Mouse (Mus musculus): ENCODE data around the gene Zfyve27. TPM values are rescaled to one million over a fixed set of nuclear protein-coding genes. Genes with fewer than 3 reads are reported as not detected.

Zfyve27 gene
- polyA plus RNA-seq (2014; fragmentation: Nextera tagmentation; extraction: Ambion mirVana): 17.5 TPM in 2 replicates

GRCm38 (mm10) chr19:42163764-42164163, at the start of gene Zfyve27:
Gene Zfyve27 (plus strand): TSS chr19:42163951.
- Histone ChIP-seq H3K27me3 (replicated peaks; ENCODE audit: control insufficient read depth, insufficient read depth, low read length) (peaks cover 4% of the 10 kb centered on the region; the same call in 1 of the 2 replicates), H3K9me3 (ENCODE audit: control insufficient read depth, low read length) (no peaks in the 10 kb centered on the region), H3K4me2 (ENCODE audit: low read length) (no peak within 1 kb of the TSS), H3K27ac (ENCODE audit: low read depth) (no peak within 1 kb of the TSS), H3K4me1 (replicated peaks; ENCODE audit: control insufficient read depth, insufficient read depth, low read length) (no peaks in the 10 kb centered on the region; the same call in none of the 2 replicates), H3K36me3 (ENCODE audit: control insufficient read depth, insufficient read depth, low read length) (no peaks in the 10 kb centered on the region), H3K9ac (ENCODE audit: low read length) (no peak within 1 kb of the TSS), H3K4me3 (ENCODE audit: low read depth, low read length) (no peak within 1 kb of the TSS)
- no peak for DNase-seq (ENCODE audit: low spot score)
- WGBS: 40% methylated on average over 5 of the region's 5 CpGs
- no peak for ATAC-seq (replicated peaks; ENCODE audit: low FRiP score, low TSS enrichment, low read depth)

- H3K4me2 ChIP-seq (ENCODE audit: low read length): no peak overlapping the region
- no peaks in the 10 kb centered on the region for H3K4me1 ChIP-seq (replicated peaks; ENCODE audit: control insufficient read depth, insufficient read depth, low read length)
- no peak overlapping the region for H3K4me3 ChIP-seq (ENCODE audit: low read depth, low read length)
- peaks cover 69% of the 10 kb centered on the region for H3K36me3 ChIP-seq (ENCODE audit: control insufficient read depth, insufficient read depth, low read length)
- no peaks in the 10 kb centered on the region for H3K27me3 ChIP-seq (replicated peaks; ENCODE audit: control insufficient read depth, insufficient read depth, low read length)
- no peak overlapping the region for H3K27ac ChIP-seq (ENCODE audit: low read depth)
- no peak overlapping the region for H3K9ac ChIP-seq (ENCODE audit: low read length)
- no peaks in the 10 kb centered on the region for H3K9me3 ChIP-seq (ENCODE audit: control insufficient read depth, low read length)
- 77% methylated on average over 4 of the region's 4 CpGs for WGBS
- DNase-seq (ENCODE audit: low spot score) (no peak), ATAC-seq (replicated peaks; ENCODE audit: low FRiP score, low TSS enrichment, low read depth) (no peak)
Measured at GRCm38 (mm10) chr19:42115783-42116335, 47.9 kb upstream of the Zfyve27 start.

GRCm38 (mm10) chr19:42118142-42118541, 45.6 kb upstream of the Zfyve27 start:
- Histone ChIP-seq H3K27ac (ENCODE audit: low read depth) (no peak overlapping the region), H3K36me3 (ENCODE audit: control insufficient read depth, insufficient read depth, low read length) (peaks cover 86% of the 10 kb centered on the region), H3K4me3 (ENCODE audit: low read depth, low read length) (no peak overlapping the region), H3K27me3 (replicated peaks; ENCODE audit: control insufficient read depth, insufficient read depth, low read length) (no peaks in the 10 kb centered on the region), H3K4me2 (ENCODE audit: low read length) (no peak overlapping the region), H3K9me3 (ENCODE audit: control insufficient read depth, low read length) (no peaks in the 10 kb centered on the region), H3K9ac (ENCODE audit: low read length) (no peak overlapping the region), H3K4me1 (replicated peaks; ENCODE audit: control insufficient read depth, insufficient read depth, low read length) (no peaks in the 10 kb centered on the region)
- WGBS: 94% methylated on average over 9 of the region's 9 CpGs
- ATAC-seq (replicated peaks; ENCODE audit: low FRiP score, low TSS enrichment, low read depth) (no peak), DNase-seq (ENCODE audit: low spot score) (no peak)

- Histone ChIP-seq H3K27me3 (replicated peaks; ENCODE audit: control insufficient read depth, insufficient read depth, low read length) (no peaks in the 10 kb centered on the region), H3K36me3 (ENCODE audit: control insufficient read depth, insufficient read depth, low read length) (peaks cover 88% of the 10 kb centered on the region), H3K4me1 (replicated peaks; ENCODE audit: control insufficient read depth, insufficient read depth, low read length) (no peaks in the 10 kb centered on the region), H3K4me3 (ENCODE audit: low read depth, low read length) (no peak overlapping the region), H3K9ac (ENCODE audit: low read length) (no peak overlapping the region), H3K4me2 (ENCODE audit: low read length) (no peak overlapping the region), H3K9me3 (ENCODE audit: control insufficient read depth, low read length) (no peaks in the 10 kb centered on the region), H3K27ac (ENCODE audit: low read depth) (no peak overlapping the region)
- DNase-seq (ENCODE audit: low spot score): no peak
- ATAC-seq (replicated peaks; ENCODE audit: low FRiP score, low TSS enrichment, low read depth): no peak
- 83% methylated on average over 5 of the region's 5 CpGs for WGBS
Measured at GRCm38 (mm10) chr19:42118596-42118995, 45.2 kb upstream of the Zfyve27 start.

GRCm38 (mm10) chr19:42120451-42120850, 43.3 kb upstream of the Zfyve27 start:
- Histone ChIP-seq H3K9ac (ENCODE audit: low read length) (no peak overlapping the region), H3K27me3 (replicated peaks; ENCODE audit: control insufficient read depth, insufficient read depth, low read length) (no peaks in the 10 kb centered on the region), H3K9me3 (ENCODE audit: control insufficient read depth, low read length) (no peaks in the 10 kb centered on the region), H3K27ac (ENCODE audit: low read depth) (no peak overlapping the region), H3K4me3 (ENCODE audit: low read depth, low read length) (no peak overlapping the region), H3K4me2 (ENCODE audit: low read length) (no peak overlapping the region), H3K36me3 (ENCODE audit: control insufficient read depth, insufficient read depth, low read length) (peaks cover 85% of the 10 kb centered on the region), H3K4me1 (replicated peaks; ENCODE audit: control insufficient read depth, insufficient read depth, low read length) (no peaks in the 10 kb centered on the region)
- DNase-seq (ENCODE audit: low spot score) (no peak), ATAC-seq (replicated peaks; ENCODE audit: low FRiP score, low TSS enrichment, low read depth) (no peak)
- WGBS: 92% methylated on average over 8 of the region's 8 CpGs

GRCm38 (mm10) chr19:42124684-42125083, 39.1 kb upstream of the Zfyve27 start:
- H3K9ac ChIP-seq (ENCODE audit: low read length): no peak overlapping the region
- H3K27me3 ChIP-seq (replicated peaks; ENCODE audit: control insufficient read depth, insufficient read depth, low read length): no peaks in the 10 kb centered on the region
- no peaks in the 10 kb centered on the region for H3K9me3 ChIP-seq (ENCODE audit: control insufficient read depth, low read length)
- peaks cover 54% of the 10 kb centered on the region for H3K36me3 ChIP-seq (ENCODE audit: control insufficient read depth, insufficient read depth, low read length)
- no peak overlapping the region for H3K27ac ChIP-seq (ENCODE audit: low read depth)
- ATAC-seq (replicated peaks; ENCODE audit: low FRiP score, low TSS enrichment, low read depth) (no peak), DNase-seq (ENCODE audit: low spot score) (no peak)
- no peak overlapping the region for H3K4me2 ChIP-seq (ENCODE audit: low read length)
- H3K4me1 ChIP-seq (replicated peaks; ENCODE audit: control insufficient read depth, insufficient read depth, low read length): peaks cover 11% of the 10 kb centered on the region
- 91% methylated on average over 13 of the region's 13 CpGs for WGBS
- H3K4me3 ChIP-seq (ENCODE audit: low read depth, low read length): no peak overlapping the region

- 84% methylated on average over 11 of the region's 11 CpGs for WGBS
- H3K36me3 ChIP-seq (ENCODE audit: control insufficient read depth, insufficient read depth, low read length): peaks cover 44% of the 10 kb centered on the region
Measured at GRCm38 (mm10) chr19:42125501-42126218, 38.1 kb upstream of the Zfyve27 start.

GRCm38 (mm10) chr19:42126219-42126605, 37.5 kb upstream of the Zfyve27 start:
- no peak for DNase-seq (ENCODE audit: low spot score)
- Histone ChIP-seq H3K9ac (ENCODE audit: low read length) (no peak overlapping the region), H3K4me2 (ENCODE audit: low read length) (no peak overlapping the region), H3K9me3 (ENCODE audit: control insufficient read depth, low read length) (no peaks in the 10 kb centered on the region), H3K4me3 (ENCODE audit: low read depth, low read length) (no peak overlapping the region), H3K27ac (ENCODE audit: low read depth) (no peak overlapping the region), H3K4me1 (replicated peaks; ENCODE audit: control insufficient read depth, insufficient read depth, low read length) (peaks cover 12% of the 10 kb centered on the region), H3K27me3 (replicated peaks; ENCODE audit: control insufficient read depth, insufficient read depth, low read length) (no peaks in the 10 kb centered on the region), H3K36me3 (ENCODE audit: control insufficient read depth, insufficient read depth, low read length) (peaks cover 38% of the 10 kb centered on the region)
- 93% methylated on average over 6 of the region's 6 CpGs for WGBS
- no peak for ATAC-seq (replicated peaks; ENCODE audit: low FRiP score, low TSS enrichment, low read depth)

More at GRCm38 (mm10) chr19:42125501-42126218, 38.1 kb upstream of the Zfyve27 start:
- Histone ChIP-seq H3K4me3 (ENCODE audit: low read depth, low read length) (no peak overlapping the region), H3K9me3 (ENCODE audit: control insufficient read depth, low read length) (no peaks in the 10 kb centered on the region), H3K27ac (ENCODE audit: low read depth) (no peak overlapping the region), H3K9ac (ENCODE audit: low read length) (no peak overlapping the region), H3K4me1 (replicated peaks; ENCODE audit: control insufficient read depth, insufficient read depth, low read length) (peaks cover 12% of the 10 kb centered on the region), H3K27me3 (replicated peaks; ENCODE audit: control insufficient read depth, insufficient read depth, low read length) (no peaks in the 10 kb centered on the region), H3K4me2 (ENCODE audit: low read length) (no peak overlapping the region)
- DNase-seq (ENCODE audit: low spot score) (no peak), ATAC-seq (replicated peaks; ENCODE audit: low FRiP score, low TSS enrichment, low read depth) (no peak)

GRCm38 (mm10) chr19:42127024-42127423, 36.7 kb upstream of the Zfyve27 start:
- Histone ChIP-seq H3K4me1 (replicated peaks; ENCODE audit: control insufficient read depth, insufficient read depth, low read length) (peaks cover 12% of the 10 kb centered on the region), H3K36me3 (ENCODE audit: control insufficient read depth, insufficient read depth, low read length) (peaks cover 30% of the 10 kb centered on the region), H3K27ac (ENCODE audit: low read depth) (no peak overlapping the region), H3K9ac (ENCODE audit: low read length) (no peak overlapping the region), H3K4me3 (ENCODE audit: low read depth, low read length) (no peak overlapping the region), H3K9me3 (ENCODE audit: control insufficient read depth, low read length) (no peaks in the 10 kb centered on the region), H3K4me2 (ENCODE audit: low read length) (no peak overlapping the region; the same call in 1 of the 2 replicates), H3K27me3 (replicated peaks; ENCODE audit: control insufficient read depth, insufficient read depth, low read length) (no peaks in the 10 kb centered on the region)
- DNase-seq (ENCODE audit: low spot score): no peak
- no peak for ATAC-seq (replicated peaks; ENCODE audit: low FRiP score, low TSS enrichment, low read depth)
- 82% methylated on average over 5 of the region's 5 CpGs for WGBS
